8 mouse cellular contexts compared by ENCODE assay signal in the genomic region with DNA sequence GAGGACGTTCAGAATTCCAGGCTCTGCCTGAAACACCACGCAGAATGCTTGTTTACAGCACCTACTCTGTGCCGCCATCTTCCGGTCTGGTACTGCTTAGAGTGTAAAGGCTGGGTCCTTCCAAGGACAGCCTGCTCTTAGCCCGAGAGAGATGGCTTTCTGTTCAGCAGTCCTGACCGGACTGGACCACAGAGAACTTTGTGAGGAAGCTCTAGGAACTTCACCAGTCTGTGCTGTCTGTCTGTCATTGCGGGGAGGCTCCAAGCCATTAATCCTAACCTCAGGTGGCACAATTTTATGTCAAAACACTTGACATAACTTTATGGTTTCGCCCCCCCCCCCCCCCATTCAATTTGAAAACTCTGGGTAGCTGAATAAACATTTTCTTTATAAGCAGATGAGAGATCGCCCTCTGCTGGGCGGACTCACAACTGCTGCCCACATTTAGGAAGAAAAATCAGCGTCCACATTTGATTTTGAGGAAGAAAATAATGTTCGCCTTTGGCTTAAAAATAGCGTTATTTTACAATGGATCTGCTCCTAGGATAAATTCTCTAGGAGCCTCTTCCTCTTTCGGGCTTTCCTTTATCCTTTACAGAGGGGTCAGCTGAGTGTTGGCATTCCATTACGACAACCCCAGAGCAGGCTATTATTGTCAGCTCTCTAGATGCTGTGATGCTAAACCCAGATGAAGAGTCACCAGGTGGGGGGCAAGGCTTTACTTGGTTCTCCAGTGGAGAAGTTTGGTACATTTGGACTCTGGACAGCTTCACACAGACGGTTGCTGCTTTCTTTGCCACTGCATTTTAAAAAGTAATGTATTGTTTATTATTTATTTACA.
DNase-seq lines count a peak whose midpoint lies in the region; ATAC-seq and TF ChIP-seq lines count a peak whose summit lies in the region.

No protein-coding gene starts in this region.

- TF ChIP-seq CTCF in cerebellum, adult 2 months (IDR thresholded peaks at IDR 0.05; ENCODE audit: borderline replicate concordance, insufficient read depth, low read depth, low read length), result peak; percentile 51; the same call in 1 of the 2 replicates
- TF ChIP-seq CTCF in lung, embryonic 14.5 days (IDR thresholded peaks at IDR 0.05; ENCODE audit: low read depth), result peak; percentile 65

- no peaks in the 10 kb centered on the region for H3K36me3 ChIP-seq in hindbrain, embryonic 11.5 days (ENCODE audit: control insufficient read depth, insufficient read depth, low read length)
- H3K36me3 ChIP-seq in lung, embryonic 14.5 days (ENCODE audit: insufficient read depth), result no peaks in the 10 kb centered on the region

- WGBS in cerebellum, adult 2 months, result 19% methylated on average over 16 of the region's 16 CpGs
- 23% methylated on average over 16 of the region's 16 CpGs for WGBS in hindbrain, embryonic 11.5 days
- WGBS in lung, embryonic 14.5 days, result 18% methylated on average over 16 of the region's 16 CpGs

- H3K4me2 ChIP-seq in hindbrain, embryonic 11.5 days (replicated peaks; ENCODE audit: low read depth, low read length), result no peak overlapping the region; the same call in 1 of the 2 replicates
- H3K4me2 ChIP-seq in lung, embryonic 14.5 days, result peak overlapping the region; percentile 47

- no peak for TF ChIP-seq POLR2A in cerebellum, adult 2 months (IDR thresholded peaks at IDR 0.05; ENCODE audit: borderline replicate concordance, insufficient read depth, low read length)

- H3K9ac ChIP-seq in hindbrain, embryonic 11.5 days (ENCODE audit: low read depth, low read length), result 0 out of 2 replicates have a peak overlapping the region, but pooled peaks have one; percentile 11
- no peak overlapping the region; the same call in 1 of the 2 replicates for H3K9ac ChIP-seq in lung, embryonic 14.5 days

- no peaks in the 10 kb centered on the region for H3K27me3 ChIP-seq in cerebellum, adult 2 months (ENCODE audit: control insufficient read depth, insufficient read depth, low read length)
- no peaks in the 10 kb centered on the region for H3K27me3 ChIP-seq in hindbrain, embryonic 11.5 days (ENCODE audit: control insufficient read depth, insufficient read depth, low read length)
- H3K27me3 ChIP-seq in lung, embryonic 14.5 days (ENCODE audit: insufficient read depth, low read length), result no peaks in the 10 kb centered on the region

- ATAC-seq in hindbrain, embryonic 11.5 days (ENCODE audit: low FRiP score), result peak; percentile 75
- peak; percentile 86 for ATAC-seq in lung, embryonic 14.5 days (ENCODE audit: insufficient read depth)

- no peak overlapping the region for H3K4me3 ChIP-seq in cerebellum, adult 2 months (replicated peaks; ENCODE audit: insufficient read depth, low read depth, low read length)
- no peak overlapping the region for H3K4me3 ChIP-seq in hindbrain, embryonic 11.5 days (ENCODE audit: low read depth, low read length)
- H3K4me3 ChIP-seq in lung, embryonic 14.5 days (ENCODE audit: low read depth, low read length), result peak overlapping the region; percentile 24; the same call in 1 of the 2 replicates

- no peaks in the 10 kb centered on the region for H3K9me3 ChIP-seq in hindbrain, embryonic 11.5 days (ENCODE audit: control insufficient read depth, low read length)
- no peaks in the 10 kb centered on the region for H3K9me3 ChIP-seq in lung, embryonic 14.5 days (ENCODE audit: low read depth, low read length)

- no peaks in the 10 kb centered on the region for H3K4me1 ChIP-seq in cerebellum, adult 2 months (ENCODE audit: control insufficient read depth, insufficient read depth, low read length)
- no peaks in the 10 kb centered on the region for H3K4me1 ChIP-seq in hindbrain, embryonic 11.5 days (replicated peaks; ENCODE audit: control insufficient read depth, insufficient read depth, low read length)
- H3K4me1 ChIP-seq in lung, embryonic 14.5 days (ENCODE audit: insufficient read depth), result peaks cover 8% of the 10 kb centered on the region; the same call in 1 of the 2 replicates

- peak; percentile 13 for DNase-seq in MN1 (ENCODE audit: low spot score)
- DNase-seq in cerebellum, adult 2 months, result peak; percentile 19 to 27
- DNase-seq in forelimb bud, embryonic 11.5 days (ENCODE audit: low read depth, low spot score), result peak; percentile 76
- peak; percentile 77 for DNase-seq in hindbrain, embryonic 11.5 days (ENCODE audit: low spot score)
- DNase-seq in layer of hippocampus, adult 9-11 months, result peak; percentile 44
- DNase-seq in lung, embryonic 14.5 days, result peak; percentile 87
- peak; percentile 66 for DNase-seq in retina, postnatal 1 day
- no peak for DNase-seq in c-Kit-positive CD71-positive TER-119-positive erythroid progenitor cells, embryonic 14.5 days (ENCODE audit: low spot score)

- H3K27ac ChIP-seq in cerebellum, adult 2 months (ENCODE audit: insufficient read depth, low read length), result no peak overlapping the region
- no peak overlapping the region for H3K27ac ChIP-seq in hindbrain, embryonic 11.5 days (ENCODE audit: low read depth, low read length)
- 0 out of 2 replicates have a peak overlapping the region, but pooled peaks have one; percentile 10 for H3K27ac ChIP-seq in lung, embryonic 14.5 days (ENCODE audit: low read depth)
